Mouse (Mus musculus) lung, postnatal 0 days (tissue): ENCODE measurements at regions not wholly inside any gene's neighbourhood (a gene's known extent, or its start where the extent isn't known, plus 50 kb on each side); places are given as distances from the start of the nearest gene placed in this dataset.

Experiments used
- CTCF ChIP-seq: IDR thresholded peaks from 2 replicates; pipeline ENCODE4 v1.5.1; 2016; ENCODE audit warnings: antibody characterized with exemption, mild to moderate bottlenecking
- EP300 ChIP-seq: IDR thresholded peaks from 2 replicates; pipeline ENCODE4 v1.6.1; 2016; ENCODE audit warnings: antibody characterized with exemption, mild to moderate bottlenecking, control low read depth

- TF ChIP-seq CTCF (no peak), EP300 (no peak)
Measured at GRCm38 (mm10) chr12:54264893-54265835, 61.5 kb upstream of the Egln3 start.
